Mouse (Mus musculus): ENCODE results near the gene Pih1d1.

DNA sequence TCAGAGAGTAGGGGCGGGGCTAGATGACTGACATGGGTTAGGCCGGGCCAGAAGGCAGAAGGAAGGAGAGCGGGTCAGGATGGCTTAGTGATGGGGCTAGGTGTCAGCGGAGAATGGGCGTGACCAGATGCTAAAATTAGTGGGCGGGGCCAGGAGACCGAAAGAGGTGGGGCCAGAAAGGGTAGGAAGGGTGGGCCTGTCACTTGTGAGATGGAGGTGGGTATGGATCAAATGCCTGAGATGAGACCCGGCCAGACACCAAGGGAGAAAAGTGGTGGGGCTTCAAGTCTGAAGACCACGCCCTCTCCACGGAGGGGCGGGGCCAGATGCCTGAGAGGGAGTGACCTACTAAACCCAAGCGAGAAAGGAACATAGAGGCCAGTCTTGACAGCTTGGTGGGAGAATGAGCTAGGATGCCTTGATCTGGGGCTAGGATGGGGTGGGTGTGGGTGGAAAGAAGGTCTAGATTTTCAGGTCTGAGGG lies 19.5 kb upstream of the Pih1d1 start:
- TF ChIP-seq CHD2 (IDR thresholded peaks at IDR 0.05; ENCODE audit: low read depth, low read length) (no peak), HCFC1 (IDR thresholded peaks at IDR 0.05; ENCODE audit: borderline replicate concordance, insufficient read depth, low read length) (no peak)
